ENCODE assay signal across 8 mouse cellular contexts in genomic region chr5:143235028-143235693, GRCm38 (mm10). TPM values are rescaled to one million over a fixed set of nuclear protein-coding genes. Genes with fewer than 3 reads are reported as not detected.
A peak's percentile ranks its signal among the peaks of the same experiment; 100 is the strongest.
DNase-seq lines count a peak whose midpoint lies in the region; ATAC-seq lines count a peak whose summit lies in the region.

Zfp12 (plus strand) TSS chr5:143235163.

- H3K9ac ChIP-seq in hindbrain, embryonic 14.5 days = peak within 1 kb of the TSS; percentile 96

- peak within 1 kb of the TSS; percentile 96 for H3K4me2 ChIP-seq in hindbrain, embryonic 14.5 days (replicated peaks)

- peak within 1 kb of the TSS; percentile 95 for H3K4me3 ChIP-seq in hindbrain, embryonic 14.5 days (replicated peaks; ENCODE audit: low read length)

- peaks cover 32% of the 10 kb centered on the region for H3K36me3 ChIP-seq in hindbrain, embryonic 14.5 days (replicated peaks; ENCODE audit: control insufficient read depth, insufficient read depth)

- under 1% methylated on average over 56 of the region's 58 CpGs for WGBS in hindbrain, embryonic 14.5 days

- DNase-seq in R1 (ENCODE audit: low read depth, low spot score) = peak; percentile 98
- peak; percentile 96 to 97 for DNase-seq in cerebellum, postnatal 25 days
- DNase-seq in frontal cortex, postnatal 25 days (ENCODE audit: low spot score in 2 of 2) = peak; percentile 90 to 94
- peak; percentile 96 for DNase-seq in hindbrain, embryonic 14.5 days (ENCODE audit: low spot score)
- peak; percentile 96 to 97 for DNase-seq in layer of hippocampus, postnatal 36 days
- DNase-seq in lung, postnatal 36 days = peak; percentile 97
- DNase-seq in retina, postnatal 1 day = peak; percentile 98
- peak; percentile 81 to 91 for DNase-seq in urinary bladder, adult 18-20 months (ENCODE audit: low spot score in 2 of 2)

- H3K27ac ChIP-seq in hindbrain, embryonic 14.5 days = peak within 1 kb of the TSS; percentile 98

- H3K27me3 ChIP-seq in hindbrain, embryonic 14.5 days (ENCODE audit: control insufficient read depth, insufficient read depth, low read length) = no peaks in the 10 kb centered on the region

- peak; percentile 98 for ATAC-seq in hindbrain, embryonic 14.5 days (ENCODE audit: low FRiP score)

- no peaks in the 10 kb centered on the region for H3K9me3 ChIP-seq in hindbrain, embryonic 14.5 days (ENCODE audit: control insufficient read depth, low read length)

- peaks cover 14% of the 10 kb centered on the region for H3K4me1 ChIP-seq in hindbrain, embryonic 14.5 days (replicated peaks; ENCODE audit: control insufficient read depth, insufficient read depth, low read length)

RNA-seq across cellular contexts. Expression of gene Zfp12, which starts in this region (rescaled TPM):
- 21.6 and 24.8 TPM in 2 replicates for polyA plus RNA-seq in hindbrain, embryonic 14.5 days (2014; fragmentation: Nextera tagmentation; extraction: Ambion mirVana)
- 10 to 100 TPM; 33.0 to 35.7 TPM for total RNA-seq in layer of hippocampus, postnatal 36 days (2021)

Comparison
In these comparisons a context has a peak if more than half of its experiments do, and no peak if none do; other contexts are left out.
1. Peak in every context shown above with its lines: DNase-seq, ATAC-seq, H3K4me3 ChIP-seq and H3K27ac ChIP-seq.